Mouse (Mus musculus) ES-Bruce4 (cell line): ENCODE measurements around the gene Vdr. TPM values are rescaled to one million over a fixed set of nuclear protein-coding genes. Genes with fewer than 3 reads are reported as not detected.

ENCODE experiments used
- H3K27ac ChIP-seq: 2 replicates; pipeline ENCODE4 v1.5.1; 2012; ENCODE audit warnings: low read length, inconsistent platforms; ENCODE audit not compliant: insufficient read depth
- H3K27me3 ChIP-seq: 2 replicates; pipeline ENCODE4 v1.6.1; 2012; ENCODE audit warnings: mild to moderate bottlenecking, low read length, inconsistent platforms; ENCODE audit not compliant: control insufficient read depth, poor library complexity, insufficient read depth, severe bottlenecking
- H3K36me3 ChIP-seq: 2 replicates; pipeline ENCODE4 v1.6.1; 2012; ENCODE audit warnings: inconsistent platforms, mild to moderate bottlenecking, low read length, moderate library complexity; ENCODE audit not compliant: control insufficient read depth, poor library complexity, insufficient read depth, severe bottlenecking
- H3K4me1 ChIP-seq: one replicate; pipeline ENCODE4 v1.8.1; 2011; ENCODE audit warnings: low read length; ENCODE audit not compliant: control insufficient read depth, insufficient read depth
- H3K4me3 ChIP-seq: 2 replicates; pipeline ENCODE4 v1.5.1; 2011; ENCODE audit warnings: low read depth, mild to moderate bottlenecking, low read length
- H3K9ac ChIP-seq: 2 replicates; pipeline ENCODE4 v1.6.1; 2012; ENCODE audit warnings: low read depth, mild to moderate bottlenecking, inconsistent platforms; ENCODE audit not compliant: poor library complexity, severe bottlenecking
- H3K9me3 ChIP-seq: replicated peaks from 2 replicates; pipeline ENCODE4 v1.6.1; 2012; ENCODE audit warnings: mild to moderate bottlenecking, low read length, inconsistent platforms; ENCODE audit not compliant: control insufficient read depth, poor library complexity, insufficient read depth, severe bottlenecking
- CTCF ChIP-seq: IDR thresholded peaks from one replicate; pipeline ENCODE4 v1.8.1; 2011; ENCODE audit warnings: low read depth, low read length
- EP300 ChIP-seq: IDR thresholded peaks from 2 replicates; pipeline ENCODE4 v1.6.1; 2011; ENCODE audit warnings: low read depth, low read length; ENCODE audit not compliant: insufficient read depth
- POLR2A ChIP-seq: IDR thresholded peaks from one replicate; pipeline ENCODE4 v1.8.1; 2011; ENCODE audit warnings: low read length; ENCODE audit not compliant: insufficient read depth
- polyA plus RNA-seq: library from polyadenylated mRNA; stranded (reverse); fragments of >200 nt; gene quantifications from 2 replicates; pipeline ENCODE4 v1.2.4, GENCODE M21; 2011; ENCODE audit warnings: low read depth; ENCODE audit not compliant: missing spikeins, insufficient read depth, insufficient read length

The Vdr gene
- polyA plus RNA-seq, 1 experiment = 1.6 TPM

DNA sequence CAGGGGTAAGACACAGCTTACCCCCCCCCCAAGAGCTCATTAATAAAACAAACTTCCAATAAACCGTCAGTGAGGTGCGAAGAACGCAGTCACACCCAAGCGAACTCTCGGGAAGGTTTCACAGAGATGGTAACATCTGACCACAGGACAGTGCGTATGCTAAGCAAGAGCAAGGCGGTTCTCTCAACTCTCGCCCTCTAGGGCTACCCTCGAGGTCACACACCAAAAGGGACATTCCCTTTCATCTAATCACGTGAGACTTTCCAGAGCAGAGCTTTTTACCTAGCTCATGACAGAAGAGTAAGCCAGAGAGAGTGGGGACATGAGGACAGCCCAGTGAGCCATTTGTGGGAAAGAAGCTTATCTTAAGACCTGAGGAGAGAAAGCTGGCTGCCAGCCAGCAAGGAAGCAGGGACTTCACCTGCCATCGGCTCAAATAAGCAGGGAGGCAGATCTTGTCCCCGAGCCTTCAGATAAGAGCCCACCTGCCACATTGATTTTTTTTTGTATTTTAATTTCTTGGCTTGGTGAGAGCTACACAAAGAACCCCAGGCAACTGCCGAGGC is 18.9 kb upstream of the Vdr start:
- H3K27me3 ChIP-seq = no peaks in the 10 kb centered on the region
- H3K4me3 ChIP-seq = no peak overlapping the region
- TF ChIP-seq POLR2A (no peak), EP300 (no peak), CTCF (no peak)
- H3K9ac ChIP-seq = no peak overlapping the region
- no peak overlapping the region for H3K27ac ChIP-seq
- H3K4me1 ChIP-seq = no peaks in the 10 kb centered on the region
- no peaks in the 10 kb centered on the region for H3K36me3 ChIP-seq
- H3K9me3 ChIP-seq = no peaks in the 10 kb centered on the region

DNA sequence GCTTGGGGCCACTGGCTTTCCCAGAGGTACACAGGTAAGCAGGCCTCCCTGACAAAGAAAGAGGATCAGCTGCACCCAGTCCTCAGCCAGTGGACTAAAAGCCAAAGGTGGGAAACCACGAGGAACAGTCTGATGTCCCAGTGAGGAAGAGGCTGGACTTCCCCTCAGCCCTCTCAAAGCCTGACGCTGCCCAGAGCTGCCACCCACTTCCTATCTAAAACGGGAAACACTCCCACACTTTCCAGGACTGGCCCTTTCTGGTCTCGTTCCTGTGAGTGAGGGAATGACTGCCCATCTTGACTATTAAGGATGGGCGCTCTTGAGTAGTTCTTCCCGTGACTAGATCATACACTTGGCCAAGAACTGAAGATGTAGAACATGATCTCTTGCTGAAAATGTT is 17.4 kb upstream of the Vdr start:
- Histone ChIP-seq H3K9ac (no peak overlapping the region), H3K27ac (no peak overlapping the region), H3K36me3 (no peaks in the 10 kb centered on the region), H3K4me1 (no peaks in the 10 kb centered on the region), H3K9me3 (no peaks in the 10 kb centered on the region), H3K27me3 (no peaks in the 10 kb centered on the region), H3K4me3 (no peak overlapping the region)
- no peak for TF ChIP-seq POLR2A
- TF ChIP-seq EP300 = no peak

DNA sequence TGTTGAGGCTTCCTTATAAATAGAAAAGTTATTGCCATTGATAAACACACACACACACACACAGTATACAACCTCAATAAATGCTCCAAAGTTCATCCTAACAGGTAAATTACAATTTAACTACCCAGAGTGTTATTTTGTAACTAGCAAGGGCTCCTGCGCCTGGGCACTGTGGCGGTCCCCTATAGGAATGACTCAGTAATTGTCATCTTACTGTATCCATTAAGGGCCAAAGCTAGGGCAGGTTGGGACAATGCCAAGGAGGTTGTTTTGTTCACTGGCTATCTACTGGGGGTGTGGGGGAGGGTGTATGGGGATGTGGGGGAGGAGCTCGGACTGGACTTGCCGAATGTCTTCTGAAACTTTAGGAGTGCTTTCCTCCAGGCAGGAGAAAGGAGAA is 16.6 kb upstream of the Vdr start:
- no peaks in the 10 kb centered on the region for H3K4me1 ChIP-seq
- TF ChIP-seq POLR2A (no peak), EP300 (no peak), CTCF (no peak)
- no peaks in the 10 kb centered on the region for H3K9me3 ChIP-seq
- H3K27me3 ChIP-seq = no peaks in the 10 kb centered on the region
- H3K4me3 ChIP-seq = no peak overlapping the region
- H3K9ac ChIP-seq = no peak overlapping the region
- H3K27ac ChIP-seq = no peak overlapping the region
- H3K36me3 ChIP-seq = no peaks in the 10 kb centered on the region

DNA sequence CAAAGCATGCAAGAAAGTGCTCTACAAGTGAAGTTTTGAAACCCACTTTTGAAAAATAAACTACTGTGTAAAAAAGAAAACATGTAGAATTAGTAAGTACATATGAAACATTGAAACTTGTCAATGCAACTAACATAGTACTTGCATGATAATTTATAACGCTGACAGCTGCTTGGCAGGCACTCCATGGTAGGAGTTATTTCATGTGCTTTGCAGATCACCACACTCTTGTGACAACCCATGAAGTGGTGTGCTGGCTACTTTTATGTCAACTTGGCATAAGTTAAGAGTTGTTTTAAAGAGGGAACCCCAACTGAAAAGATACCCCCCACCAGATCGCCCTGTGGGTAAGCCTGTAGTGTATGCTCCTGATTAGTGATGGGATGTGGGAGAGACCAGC is 12.0 kb upstream of the Vdr start:
- no peak overlapping the region for H3K4me3 ChIP-seq
- no peak overlapping the region for H3K9ac ChIP-seq
- TF ChIP-seq POLR2A = no peak
- no peak for TF ChIP-seq EP300
- no peak for TF ChIP-seq CTCF
- no peaks in the 10 kb centered on the region for H3K4me1 ChIP-seq
- H3K27ac ChIP-seq = no peak overlapping the region
- H3K36me3 ChIP-seq = no peaks in the 10 kb centered on the region
- H3K27me3 ChIP-seq = no peaks in the 10 kb centered on the region
- no peaks in the 10 kb centered on the region for H3K9me3 ChIP-seq

DNA sequence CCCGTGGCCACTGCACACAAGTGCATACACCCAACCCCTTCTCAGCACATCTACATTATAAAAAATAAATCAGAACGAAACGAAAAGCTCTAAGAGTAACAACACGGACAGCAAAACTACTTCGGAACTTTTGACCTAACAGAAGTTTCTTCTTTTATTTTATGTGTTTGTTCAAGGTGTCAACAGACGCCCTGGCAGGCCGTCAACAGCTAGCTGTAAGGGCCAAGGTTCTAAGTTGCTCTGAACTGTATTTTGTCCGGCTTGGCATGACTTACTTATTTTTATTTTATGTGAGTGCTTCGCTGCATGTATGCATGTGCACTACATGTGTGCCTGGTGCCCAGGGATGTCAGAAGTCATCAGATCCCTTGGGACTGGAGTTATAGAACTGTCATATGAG is 11.4 kb upstream of the Vdr start:
- H3K4me1 ChIP-seq = no peaks in the 10 kb centered on the region
- H3K9ac ChIP-seq = no peak overlapping the region
- H3K27ac ChIP-seq = no peak overlapping the region
- no peak overlapping the region for H3K4me3 ChIP-seq
- TF ChIP-seq CTCF (no peak), EP300 (no peak), POLR2A (no peak)
- no peaks in the 10 kb centered on the region for H3K27me3 ChIP-seq
- H3K36me3 ChIP-seq = no peaks in the 10 kb centered on the region
- no peaks in the 10 kb centered on the region for H3K9me3 ChIP-seq

DNA sequence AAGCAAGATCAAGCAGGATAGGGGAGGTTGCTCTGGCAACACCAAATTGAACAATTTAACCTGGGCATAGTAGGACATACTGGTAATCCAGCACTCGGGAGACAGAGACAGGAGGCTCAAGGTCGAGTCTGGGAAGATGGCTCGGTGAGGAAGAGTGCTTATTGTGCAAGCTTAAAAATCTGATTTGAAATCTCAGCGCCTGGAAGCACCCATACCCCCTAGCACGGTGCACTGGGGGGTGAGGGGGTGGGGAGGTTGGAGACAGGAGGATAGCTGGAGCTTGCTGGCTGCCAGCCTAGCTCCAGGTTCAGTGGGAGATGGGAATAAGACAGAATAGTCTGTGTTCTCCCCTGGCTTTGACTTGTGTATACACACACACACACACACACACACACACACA is 9.9 kb upstream of the Vdr start:
- Histone ChIP-seq H3K4me1 (no peaks in the 10 kb centered on the region), H3K4me3 (no peak overlapping the region), H3K36me3 (no peaks in the 10 kb centered on the region), H3K9ac (no peak overlapping the region), H3K27ac (no peak overlapping the region), H3K27me3 (no peaks in the 10 kb centered on the region), H3K9me3 (no peaks in the 10 kb centered on the region)
- TF ChIP-seq CTCF (no peak), EP300 (no peak), POLR2A (no peak)
